Mouse (Mus musculus) left cerebral cortex, adult 18-20 months (tissue): ENCODE data around the gene 2810021J22Rik. TPM values are rescaled to one million over a fixed set of nuclear protein-coding genes. Genes with fewer than 3 reads are reported as not detected.
"Not testable (repeated sequence)": the region's sequence is repeated elsewhere in the genome, so short reads cannot be mapped to it uniquely, and the experiment has no call there.

Experiments used
- DNase-seq, 2 experiments: peaks; one replicate each; pipeline ENCODE4 v3.0.0; 2021 to 2022; ENCODE audit warnings: low spot score in 2 of 2, mixed read lengths in 1 of 2
- long read RNA-seq, 2 experiments: library from polyadenylated mRNA; stranded (forward); transcript quantifications; one replicate each; pipeline ENCODE4 v2.0.0; 2021
- total RNA-seq, 2 experiments: library from RNA; stranded (reverse); gene quantifications; 2 replicates each; pipeline ENCODE4 v1.2.3; 2021

2810021J22Rik gene
- 10 to 100 TPM in 1 of 2 experiments, 1 to 10 TPM in 1; 9.5 to 11.6 TPM for total RNA-seq
- long read RNA-seq, experiment 1, partial matches to known transcripts, result 3 of 10 reads
- long read RNA-seq, experiment 1, other reads (novel, unspliced or antisense), result 6 of 10 reads
- long read RNA-seq, experiment 2, partial matches to known transcripts, result 0 of 6 reads
- long read RNA-seq, experiment 2, other reads (novel, unspliced or antisense), result 4 of 6 reads

DNA sequence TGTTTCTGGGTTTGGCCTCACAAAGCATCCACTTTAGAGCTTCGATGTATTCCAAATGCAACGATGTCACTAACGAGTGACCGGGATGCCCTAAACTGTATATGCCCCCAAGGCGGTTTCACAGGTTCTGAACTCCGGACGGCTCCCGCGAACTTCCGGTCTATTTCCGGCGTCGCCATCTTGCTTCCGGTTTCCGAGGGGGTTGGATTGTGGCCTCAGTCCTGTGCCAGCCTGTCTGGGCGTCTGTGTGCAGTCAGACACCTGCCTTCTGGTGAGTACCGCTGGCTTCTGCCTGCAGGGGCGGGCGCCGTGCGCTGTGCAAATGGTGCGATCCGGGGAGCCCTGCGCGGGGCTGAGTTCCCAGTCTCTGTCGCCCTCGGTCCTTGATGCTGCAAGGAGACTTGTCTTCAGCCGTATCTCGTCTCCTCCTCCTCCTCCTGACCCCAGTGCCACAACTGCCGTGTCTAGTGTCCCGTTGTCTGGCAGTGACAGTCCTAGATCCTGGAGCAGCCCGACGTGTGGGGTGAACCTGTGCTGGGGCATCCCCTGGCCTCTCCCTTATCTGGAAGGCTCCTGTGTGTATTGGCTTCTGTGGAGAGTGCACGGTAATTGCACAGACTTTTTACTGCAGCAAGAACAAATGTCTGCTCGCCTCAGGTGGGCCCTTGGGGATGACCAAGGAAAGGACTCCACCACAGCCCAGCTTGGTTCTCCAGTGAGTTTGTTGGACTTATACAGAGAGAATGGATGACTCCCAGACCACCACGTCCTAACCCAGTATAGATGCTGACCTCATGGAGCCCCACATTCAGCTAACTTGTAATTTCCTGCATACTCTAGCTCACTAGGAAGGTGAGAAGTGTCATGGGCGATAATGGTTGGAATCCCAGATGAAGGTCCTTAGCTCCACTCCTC, at the start of gene 2810021J22Rik:
Gene 2810021J22Rik, plus strand, starts transcription at position 178 of the 915 bp plus-strand sequence.
- peak; percentile 82 to 88 for DNase-seq

DNA sequence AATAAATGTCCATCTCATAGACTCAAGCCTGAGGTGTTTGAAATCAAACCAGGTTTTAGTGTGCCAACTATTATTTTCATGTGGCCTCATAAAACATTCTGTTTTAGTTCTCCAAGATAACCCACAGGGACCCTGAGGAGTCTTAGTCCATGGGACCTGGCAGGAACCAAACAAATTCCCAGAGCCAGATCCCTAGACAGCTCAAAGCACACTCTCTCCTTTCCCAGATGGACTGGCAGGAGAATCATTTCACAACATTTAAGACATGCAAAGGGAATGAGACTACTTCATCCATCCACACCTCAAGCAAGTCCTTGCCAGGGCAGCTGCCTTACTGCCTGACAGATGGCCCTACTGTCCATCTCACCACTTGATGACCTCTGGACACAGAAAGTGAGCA, 38.1 kb upstream of the 2810021J22Rik start, which contains the start of gene Olfr312:
Gene Olfr312, plus strand, starts transcription at position 301 of the 400 bp plus-strand sequence.
- not testable (repeated sequence) for DNase-seq

DNA sequence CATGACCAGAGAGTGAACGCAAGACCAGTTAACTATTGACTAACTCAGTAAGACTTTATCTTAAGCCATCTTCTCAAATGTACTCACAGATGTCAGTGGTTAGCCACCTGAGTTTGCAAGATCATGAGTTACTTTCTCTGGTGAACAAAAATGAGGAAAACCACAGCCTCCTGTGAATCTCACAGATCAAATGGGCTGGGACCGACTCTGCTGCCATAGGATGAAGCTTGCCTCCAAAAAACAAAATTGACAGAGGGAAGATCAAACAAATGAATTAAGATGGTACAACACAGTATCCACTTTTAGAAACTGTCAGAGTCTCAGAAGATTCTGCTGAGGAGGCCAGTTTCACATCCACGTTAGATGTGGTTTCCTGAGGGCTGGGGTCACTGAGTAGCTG, 37.3 kb upstream of the 2810021J22Rik start:
- no peak for DNase-seq

DNA sequence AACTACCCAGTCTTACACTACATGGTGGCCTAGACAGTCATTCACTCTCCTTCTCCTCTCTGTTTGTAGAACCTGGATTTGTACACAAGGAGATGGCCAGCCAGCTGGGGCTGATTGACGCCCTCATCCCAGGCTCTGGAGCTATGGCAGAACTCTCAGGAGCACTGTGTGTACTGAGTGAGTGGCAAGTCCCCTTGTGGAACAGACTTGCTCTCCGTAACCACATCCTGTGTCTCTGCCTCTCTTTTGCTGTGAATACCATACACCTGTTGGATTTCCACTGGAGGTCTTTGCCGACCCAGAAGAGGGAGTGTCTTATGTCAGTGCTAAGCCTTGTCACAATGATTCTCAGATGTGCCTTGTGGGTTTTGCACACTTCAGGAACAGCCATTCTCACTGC, 34.5 kb upstream of the 2810021J22Rik start:
- DNase-seq, result not testable (repeated sequence)

DNA sequence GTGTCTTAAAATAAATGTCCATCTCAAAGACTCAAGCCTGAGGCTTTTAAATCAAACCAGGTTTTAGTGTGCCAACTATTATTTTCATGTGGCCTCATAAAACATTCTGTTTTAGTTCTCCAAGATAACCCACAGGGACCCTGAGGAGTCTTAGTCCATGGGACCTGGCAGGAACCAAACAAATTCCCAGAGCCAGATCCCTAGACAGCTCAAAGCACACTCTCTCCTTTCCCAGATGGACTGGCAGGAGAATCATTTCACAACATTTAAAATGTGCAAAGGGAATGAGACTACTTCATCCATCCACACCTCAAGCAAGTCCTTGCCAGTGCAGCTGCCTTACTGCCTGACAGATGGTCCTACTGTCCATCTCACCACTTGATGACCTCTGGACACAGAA, 28.1 kb upstream of the 2810021J22Rik start, which contains the start of gene Olfr311:
Gene Olfr311, plus strand, starts transcription at position 301 of the 400 bp plus-strand sequence.
- not testable (repeated sequence) for DNase-seq

DNA sequence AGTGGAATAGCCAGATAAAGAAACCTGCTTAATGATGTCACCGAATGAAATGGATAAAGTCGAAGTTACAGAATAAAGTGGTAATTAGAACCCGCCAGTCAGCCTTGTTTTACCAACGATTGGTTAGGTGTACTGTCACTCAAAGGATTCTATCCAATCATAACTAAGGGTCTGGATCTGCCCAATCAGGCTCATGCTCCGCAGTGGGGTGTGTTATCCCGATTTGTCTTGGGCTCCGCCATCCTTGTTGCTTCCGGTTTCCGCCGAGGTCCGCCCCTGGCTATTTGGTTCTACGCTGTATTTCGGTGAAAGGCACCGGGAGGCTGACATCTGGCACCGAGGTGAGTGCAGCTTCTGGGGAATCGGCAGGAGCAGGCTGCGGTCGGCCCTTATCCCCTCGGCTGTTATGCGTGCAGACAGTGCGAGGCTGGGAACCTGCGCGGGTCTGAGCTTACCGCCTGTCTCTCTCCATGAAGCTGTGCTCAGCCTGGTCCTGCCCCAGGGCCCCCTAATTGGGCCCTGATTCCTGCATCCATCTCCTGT, 20.0 kb upstream of the 2810021J22Rik start, which contains the start of gene Gm12258:
Gene Gm12258, plus strand, starts transcription at position 240 of the 543 bp plus-strand sequence.
- peak; percentile 82 to 87 for DNase-seq

DNA sequence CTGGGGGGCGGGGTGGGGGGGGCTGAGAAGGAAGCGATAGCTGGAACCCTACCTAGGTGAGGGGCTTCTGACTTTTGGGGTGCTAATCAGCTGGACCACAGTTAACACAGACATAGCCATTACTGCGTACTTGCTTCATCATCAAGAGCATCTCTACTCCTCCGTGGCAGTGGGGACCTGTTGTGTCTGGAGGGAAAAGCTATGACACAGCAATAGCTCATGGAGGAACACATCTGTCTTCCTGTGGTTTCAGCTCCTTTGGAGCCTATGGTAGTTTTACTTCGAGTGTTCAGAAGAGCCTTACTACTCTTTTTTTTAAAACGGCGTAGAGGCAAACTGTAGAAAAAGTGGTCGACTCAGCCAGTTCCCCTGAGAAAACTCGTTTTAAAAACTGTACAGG, 19.4 kb upstream of the 2810021J22Rik start:
- no peak for DNase-seq

DNA sequence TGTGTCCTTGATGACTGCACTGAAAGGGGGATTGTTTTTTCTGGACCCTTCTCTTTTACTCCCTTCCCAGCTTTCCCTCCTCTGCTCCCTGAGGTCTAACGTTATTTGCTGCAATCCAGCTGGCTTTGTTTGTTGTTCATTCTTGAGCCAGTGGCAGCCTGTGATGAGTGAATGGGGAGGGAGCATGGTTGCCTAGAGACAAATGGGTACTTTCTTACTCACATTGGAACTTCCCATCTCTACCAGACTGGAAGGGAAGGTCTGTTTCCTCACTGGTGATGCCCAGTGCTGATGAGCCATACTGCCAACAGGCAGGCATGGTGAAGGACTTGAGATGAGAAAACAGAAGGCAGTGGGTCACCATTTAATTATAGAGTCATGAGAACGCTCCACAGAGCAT, 17.3 kb upstream of the 2810021J22Rik start:
- DNase-seq, result no peak

DNA sequence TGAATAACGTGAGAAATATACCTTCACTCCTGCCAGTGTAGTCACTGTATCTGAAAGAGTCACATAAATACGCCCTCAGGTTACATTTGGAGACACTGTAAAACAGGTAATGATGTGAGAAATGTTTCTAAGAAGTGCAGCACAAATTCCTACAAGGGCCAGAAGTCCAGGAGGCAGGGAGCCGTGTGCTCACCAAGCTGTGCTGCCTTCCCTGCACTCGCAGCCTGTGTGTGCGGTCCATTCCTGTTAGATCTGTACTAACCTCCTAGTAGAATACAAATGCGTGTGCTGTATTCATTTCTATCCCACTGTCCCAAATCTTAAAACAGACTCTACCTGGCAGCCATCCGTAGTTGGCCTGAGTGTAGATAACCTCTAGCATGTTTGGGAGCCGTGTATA, 6.3 kb upstream of the 2810021J22Rik start:
- no peak for DNase-seq

DNA sequence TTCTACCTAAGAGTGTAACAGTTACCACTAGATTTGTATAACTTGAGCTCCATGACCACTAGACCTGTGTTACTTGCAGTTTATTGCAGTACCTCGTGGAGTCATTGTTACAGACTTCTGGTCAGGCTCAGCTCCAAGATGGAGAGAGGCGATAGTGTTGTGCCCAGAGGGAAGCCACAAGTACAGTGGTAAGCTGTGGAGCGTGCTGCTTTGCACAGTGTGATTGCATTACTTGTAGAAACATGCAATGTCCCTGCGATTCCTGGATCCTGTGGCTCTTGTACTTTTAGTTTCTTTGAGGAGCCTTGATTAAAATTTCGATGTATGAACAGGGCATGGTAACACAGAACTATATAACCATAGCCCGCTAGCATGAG, 926 bp downstream of the 2810021J22Rik start:
- no peak for DNase-seq

DNA sequence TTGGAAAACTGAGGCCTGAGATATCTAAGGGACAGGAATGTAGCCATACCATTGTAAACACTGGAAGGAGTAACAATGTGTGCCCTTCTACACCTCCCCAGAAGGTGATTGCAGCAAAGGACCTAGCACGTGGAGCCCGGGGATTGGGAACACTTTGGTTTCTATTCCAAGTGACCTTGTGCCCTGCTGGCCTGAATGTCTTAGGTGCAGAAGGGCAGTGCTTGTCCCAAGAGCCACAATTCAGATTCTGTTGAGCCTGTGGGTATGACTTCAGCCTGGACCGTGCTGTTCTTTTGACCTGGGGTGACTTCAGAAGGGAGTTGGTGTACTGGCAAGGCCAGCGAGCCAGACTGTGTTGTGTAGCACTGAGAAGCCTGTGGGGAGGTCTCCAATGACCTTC, 3.9 kb downstream of the 2810021J22Rik start:
- no peak for DNase-seq

DNA sequence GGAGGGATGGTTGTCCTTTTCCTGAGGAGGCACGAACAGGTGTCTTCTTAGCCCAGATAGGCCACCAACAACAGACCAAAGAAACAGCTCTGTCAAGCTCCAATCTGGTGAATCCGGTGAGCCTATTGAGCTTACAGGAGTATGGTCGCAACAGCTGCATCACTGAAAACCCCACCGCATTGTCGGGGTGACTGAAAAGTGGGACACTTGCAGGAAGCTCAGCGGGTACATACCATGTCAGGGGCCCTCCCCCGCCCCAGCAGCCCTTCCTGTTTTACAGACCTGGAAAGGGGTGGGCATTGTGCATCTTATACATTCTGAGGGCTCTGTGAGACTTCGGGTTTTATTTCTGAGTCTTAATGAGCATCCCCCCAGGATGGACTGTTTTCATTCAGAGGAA, 16.7 kb downstream of the 2810021J22Rik start:
- no peak for DNase-seq

DNA sequence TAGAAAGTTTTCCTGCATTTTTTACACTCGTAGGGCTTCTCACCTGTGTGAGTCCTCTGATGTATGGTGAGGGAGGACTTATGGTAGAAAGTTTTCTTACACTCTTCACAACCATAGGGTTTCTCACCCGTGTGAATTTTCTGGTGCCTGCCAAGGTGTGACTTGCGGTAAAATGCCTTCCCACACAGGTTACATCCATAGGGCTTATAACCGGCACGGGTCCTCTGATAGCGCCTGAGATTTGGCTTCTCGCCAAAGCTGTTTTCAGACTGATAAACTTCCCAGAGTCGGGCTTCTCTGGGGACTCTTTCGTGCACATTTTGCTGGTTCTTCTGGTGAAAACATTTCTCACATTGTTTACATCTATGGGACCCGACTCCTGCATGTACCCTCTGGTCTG, 23.5 kb downstream of the 2810021J22Rik start:
- no peak for DNase-seq

DNA sequence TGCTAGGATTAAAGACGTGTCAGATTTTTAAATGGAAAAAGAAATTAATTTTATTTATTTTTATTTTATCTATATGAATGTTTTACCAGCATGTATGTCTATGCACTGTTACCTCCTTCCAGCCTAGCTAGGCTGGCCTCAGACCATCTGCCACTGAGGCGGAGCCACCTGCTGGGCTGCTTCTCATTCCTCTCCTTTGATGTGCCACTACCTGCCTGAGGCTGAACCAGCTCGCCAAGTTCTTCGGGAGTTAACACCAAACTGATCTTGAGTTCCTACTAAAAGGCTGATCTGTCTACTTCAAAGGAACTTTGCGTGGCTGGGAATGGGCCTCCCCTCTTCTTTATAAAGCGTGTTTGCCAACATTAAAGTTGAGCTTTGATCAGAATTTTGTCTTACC, 27.4 kb downstream of the 2810021J22Rik start:
- DNase-seq, result no peak

DNA sequence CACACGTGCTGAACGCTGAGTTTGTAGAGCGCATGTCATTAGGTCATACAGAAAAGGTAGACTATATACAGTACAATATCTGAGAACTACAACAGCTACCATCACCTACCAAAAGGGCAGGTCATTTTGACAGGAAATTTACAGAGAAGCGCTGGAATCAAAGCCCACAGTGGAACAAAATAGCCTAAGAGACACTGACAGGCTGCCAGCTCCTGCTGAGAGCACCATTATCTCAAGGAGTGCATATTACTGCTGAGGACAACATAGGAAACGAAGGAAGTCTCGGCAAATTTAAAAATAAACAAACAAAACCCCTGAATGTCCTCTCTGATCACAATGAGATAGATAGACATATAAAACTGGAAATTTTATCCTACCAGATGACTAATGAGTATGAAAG, 30.5 kb downstream of the 2810021J22Rik start:
- no peak for DNase-seq

DNA sequence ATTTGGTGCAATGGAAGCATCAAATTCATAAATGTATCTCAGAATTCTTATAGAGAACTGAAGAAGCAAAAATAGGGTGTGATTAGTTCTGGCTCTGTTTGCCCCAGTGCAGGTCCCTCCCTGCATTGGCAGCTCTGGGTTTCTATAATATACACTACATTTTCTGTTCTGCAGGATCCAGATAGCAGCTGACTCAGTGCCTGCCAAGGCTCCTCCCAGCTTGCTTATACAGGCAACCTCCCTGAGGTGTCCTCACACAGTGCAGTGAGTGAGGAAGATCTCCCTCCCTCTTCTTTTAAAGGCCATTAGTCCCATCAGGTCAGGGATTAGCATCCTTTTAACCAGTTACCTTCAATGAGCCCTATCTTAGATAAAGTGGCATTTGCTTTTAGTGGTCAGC, 34.1 kb downstream of the 2810021J22Rik start:
- DNase-seq, result no peak

DNA sequence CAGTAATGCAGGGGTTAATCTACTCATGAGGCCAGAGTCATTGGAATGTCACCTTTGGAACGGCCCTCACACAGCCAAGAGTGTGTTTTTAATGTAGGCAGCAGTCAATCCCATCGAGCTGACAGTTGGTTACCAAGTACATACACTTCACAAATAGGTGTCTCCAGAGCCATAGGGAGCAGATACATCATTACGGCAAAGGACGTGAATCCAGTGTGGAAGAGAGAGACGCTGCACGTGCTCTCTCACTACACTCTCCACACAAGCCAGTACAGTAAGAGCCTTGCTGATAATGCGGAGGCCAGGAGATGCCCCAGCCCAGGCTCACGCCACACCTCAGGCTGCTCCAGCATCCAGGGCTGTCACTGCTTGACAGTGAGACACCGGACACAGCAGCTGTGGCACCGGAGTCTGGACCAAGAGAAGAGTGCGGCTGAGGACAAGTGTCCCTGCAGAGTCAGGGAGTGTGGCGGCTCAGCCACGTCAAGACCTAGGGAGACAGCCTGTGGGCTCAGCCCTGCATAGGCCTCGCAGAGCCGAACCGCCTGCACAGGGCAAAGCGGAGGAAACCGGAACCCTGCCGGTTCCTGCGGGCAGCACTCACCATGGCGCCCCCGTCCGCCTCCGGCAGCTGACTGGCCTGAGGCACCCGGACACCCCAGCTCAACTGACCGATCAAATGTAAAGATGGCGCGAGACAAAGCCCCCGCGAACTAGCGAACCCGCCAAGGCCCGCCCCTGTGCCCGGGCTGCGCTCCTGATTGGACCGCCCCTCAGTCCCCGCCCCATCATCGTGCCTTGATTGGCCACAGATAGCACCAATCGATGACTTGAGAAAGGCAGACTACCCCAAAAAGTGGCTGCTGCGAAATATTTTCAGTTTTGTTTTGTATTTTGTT, 36.7 kb downstream of the 2810021J22Rik start, which contains the start of gene Zfp39:
Gene Zfp39, minus strand, starts transcription at position 715 of the 899 bp plus-strand sequence.
- DNase-seq, result peak; percentile 95 to 97

DNA sequence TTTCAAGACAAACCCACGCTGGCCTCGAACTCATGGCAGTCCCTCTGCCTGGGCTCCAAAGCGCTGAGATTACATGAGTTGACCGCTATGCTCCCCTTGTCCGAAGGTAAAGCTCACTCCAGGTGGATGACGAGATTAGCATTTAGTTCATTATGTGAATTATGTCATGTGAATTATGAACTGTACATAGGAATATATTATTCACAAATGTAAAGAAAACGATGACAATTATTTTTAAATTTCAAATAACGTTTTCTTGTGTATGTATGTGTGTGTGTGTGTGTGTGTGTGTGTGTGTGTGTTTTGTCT, 37.3 kb downstream of the 2810021J22Rik start:
- DNase-seq, result no peak

DNA sequence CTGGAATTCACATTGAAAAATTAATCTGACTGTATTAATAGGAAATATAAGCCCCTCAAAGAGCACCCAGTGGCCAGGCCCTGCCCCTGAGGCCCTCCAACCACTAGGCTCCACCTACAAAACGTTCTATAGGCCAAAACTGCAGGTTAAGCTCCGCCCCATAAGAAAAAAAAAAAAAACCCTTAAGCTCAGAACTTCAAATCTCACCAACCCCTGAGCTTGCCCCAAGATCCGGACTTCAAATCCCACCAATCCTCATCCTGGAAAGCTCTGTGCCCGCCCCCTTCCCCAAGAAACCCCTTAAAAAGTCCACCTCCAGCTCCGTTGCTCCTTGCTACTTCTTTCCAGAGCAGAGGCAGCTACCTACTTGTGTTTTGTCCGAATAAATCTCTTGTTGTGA, 37.8 kb downstream of the 2810021J22Rik start:
- DNase-seq, result no peak

DNA sequence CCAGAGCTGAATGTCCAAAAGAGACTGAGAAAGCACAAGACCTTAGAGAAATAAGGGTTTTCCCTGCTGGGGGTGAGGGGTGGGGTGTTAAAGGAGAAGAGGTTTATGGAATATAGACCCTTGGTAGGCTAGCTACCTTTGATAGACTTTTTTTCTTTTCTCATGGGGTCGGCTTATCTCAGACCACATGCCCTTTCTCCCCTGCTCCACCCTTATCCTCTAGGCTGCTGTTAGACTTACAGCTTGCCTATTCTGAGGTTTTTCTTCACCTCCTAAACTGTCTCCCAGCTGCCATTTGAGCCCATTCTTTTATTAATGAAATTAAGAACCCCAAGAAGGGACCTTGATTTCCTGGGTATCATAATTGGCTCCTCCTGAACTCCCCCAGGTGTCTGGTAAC, 46.8 kb downstream of the 2810021J22Rik start:
- no peak for DNase-seq

DNA sequence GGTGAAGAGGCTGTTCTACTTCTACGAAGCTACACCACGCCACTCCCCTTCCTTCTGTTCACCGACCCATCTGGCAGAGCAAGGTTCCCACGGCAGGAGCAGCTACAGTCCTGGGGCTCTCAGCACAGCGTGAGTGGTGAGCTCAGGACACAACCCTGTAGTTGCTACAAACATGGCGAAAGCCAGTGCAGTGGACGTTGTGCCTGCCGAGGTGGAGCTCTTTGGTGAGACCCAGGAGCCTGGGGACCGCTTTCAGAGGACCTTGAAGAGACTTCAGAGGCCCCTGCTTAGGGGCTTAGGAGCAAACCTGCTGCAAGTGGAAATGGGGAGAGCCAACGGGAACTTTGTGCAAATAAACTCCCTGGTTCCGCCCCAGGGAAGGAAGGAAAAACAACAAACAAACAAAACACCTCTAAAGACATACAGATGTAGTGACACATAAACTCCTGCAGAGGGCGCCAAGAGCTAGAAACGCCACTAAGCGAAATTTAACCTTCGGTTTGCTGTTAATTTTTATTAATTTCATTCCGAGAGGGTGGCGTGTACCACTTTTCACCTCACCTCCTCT, 47.5 kb downstream of the 2810021J22Rik start:
- no peak for DNase-seq
